ENCODE assay signal across 35 mouse cellular contexts in the genomic region with DNA sequence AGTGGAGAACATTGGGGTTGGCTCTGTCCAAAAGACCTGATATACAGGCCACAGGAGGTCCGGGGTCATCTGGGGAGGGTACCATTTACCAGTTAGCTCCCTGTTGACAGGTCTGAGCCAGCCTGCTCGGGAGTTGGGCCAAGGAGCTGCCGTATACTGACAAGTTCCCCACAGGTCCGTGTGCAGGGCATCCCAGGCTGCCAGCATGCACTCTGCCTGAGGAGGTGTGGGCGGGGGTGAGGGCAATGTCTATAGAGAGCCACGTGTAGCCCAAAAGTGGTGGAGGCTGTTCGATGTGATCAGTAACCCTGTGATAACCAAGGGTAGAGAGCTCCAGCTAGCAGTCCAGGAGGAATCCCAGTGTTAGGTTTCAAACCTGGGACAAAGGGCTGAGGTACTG. TPM values are rescaled to one million over a fixed set of nuclear protein-coding genes. Genes with fewer than 3 reads are reported as not detected.
DNase-seq lines count a peak whose midpoint lies in the region; ATAC-seq and TF ChIP-seq lines count a peak whose summit lies in the region.
"Had no signal": no experiment of that assay in that cellular context is flagged by ENCODE, and none has a peak within 500 bp of the region (broad histone marks: within the 10 kb centered on the region; RNA-seq: fewer than 3 reads in every experiment).

No protein-coding gene starts in this region.

- TF ChIP-seq EP300 in liver, postnatal 0 days (IDR thresholded peaks at IDR 0.05; ENCODE audit: low read depth): no peak

- H3K9me3 ChIP-seq in liver, postnatal 0 days (ENCODE audit: low read length): no peaks in the 10 kb centered on the region
- H3K9me3 ChIP-seq in kidney, embryonic 16.5 days (ENCODE audit: low read length): no peaks in the 10 kb centered on the region
- H3K9me3 ChIP-seq: embryonic facial prominence, embryonic 12.5 days; G1E; limb, embryonic 10.5 days; neural tube, embryonic 12.5 days had no signal

- no peak for TF ChIP-seq POLR2A in kidney, adult 2 months (IDR thresholded peaks at IDR 0.05; ENCODE audit: low read depth, low read length)
- no peak for TF ChIP-seq POLR2A in small intestine, adult 2 months (IDR thresholded peaks at IDR 0.05; ENCODE audit: low read depth, low read length)

- H3K4me2 ChIP-seq in liver, postnatal 0 days (ENCODE audit: low read depth, low read length): no peak overlapping the region
- no peak overlapping the region for H3K4me2 ChIP-seq in kidney, embryonic 16.5 days (replicated peaks; ENCODE audit: low read depth, low read length)
- H3K4me2 ChIP-seq: embryonic facial prominence, embryonic 12.5 days; neural tube, embryonic 12.5 days had no signal

- ATAC-seq in liver, postnatal 0 days: peak; percentile 64
- ATAC-seq in kidney, embryonic 16.5 days (ENCODE audit: low FRiP score, low TSS enrichment): 0 out of 2 replicates have a peak, but pooled peaks have one; percentile 42
- no peak for ATAC-seq in megakaryocyte progenitor cell, adult 5-6 weeks (replicated peaks; ENCODE audit: poor library complexity)
- ATAC-seq: forebrain, postnatal 0 days; hindbrain, embryonic 16.5 days; Patski had no signal

- no peak overlapping the region for H3K27ac ChIP-seq in liver, postnatal 0 days (ENCODE audit: low read depth)
- peak overlapping the region; percentile 88 for H3K27ac ChIP-seq in kidney, adult 2 months (ENCODE audit: insufficient read depth, low read depth, low read length)
- no peak overlapping the region for H3K27ac ChIP-seq in kidney, embryonic 16.5 days (ENCODE audit: low read length)
- H3K27ac ChIP-seq in small intestine, adult 2 months (ENCODE audit: insufficient read depth, low read depth, low read length): peak overlapping the region; percentile 90
- H3K27ac ChIP-seq: embryonic facial prominence, embryonic 12.5 days; hindbrain, embryonic 10.5 days; kidney, postnatal 0 days; limb, embryonic 10.5 days; neural tube, embryonic 12.5 days had no signal

- H3K4me1 ChIP-seq in liver, postnatal 0 days (ENCODE audit: insufficient read depth): peaks cover 14% of the 10 kb centered on the region; the same call in 1 of the 2 replicates
- peaks cover 24% of the 10 kb centered on the region for H3K4me1 ChIP-seq in kidney, adult 2 months (ENCODE audit: control insufficient read depth, insufficient read depth, low read length)
- peaks cover 15% of the 10 kb centered on the region for H3K4me1 ChIP-seq in kidney, embryonic 16.5 days (ENCODE audit: insufficient read depth, low read length)
- H3K4me1 ChIP-seq in small intestine, adult 2 months (ENCODE audit: control insufficient read depth, insufficient read depth, insufficient read length, low read length): peaks cover 28% of the 10 kb centered on the region
- H3K4me1 ChIP-seq: embryonic facial prominence, embryonic 12.5 days; hindbrain, embryonic 10.5 days; limb, embryonic 10.5 days; neural tube, embryonic 12.5 days had no signal

- H3K27me3 ChIP-seq in liver, postnatal 0 days (ENCODE audit: insufficient read depth, low read length): no peaks in the 10 kb centered on the region
- H3K27me3 ChIP-seq in kidney, adult 2 months (replicated peaks; ENCODE audit: control insufficient read depth, insufficient read depth, low read length): no peaks in the 10 kb centered on the region
- H3K27me3 ChIP-seq in kidney, embryonic 16.5 days (ENCODE audit: insufficient read depth, low read length): no peaks in the 10 kb centered on the region
- H3K27me3 ChIP-seq in small intestine, adult 2 months (ENCODE audit: control insufficient read depth, insufficient read depth, low read length): no peaks in the 10 kb centered on the region
- H3K27me3 ChIP-seq: CH12.LX; embryonic facial prominence, embryonic 12.5 days; neural tube, embryonic 12.5 days; Patski had no signal

- no peak for TF ChIP-seq CTCF in liver, postnatal 0 days (IDR thresholded peaks at IDR 0.05; ENCODE audit: low read depth)
- TF ChIP-seq CTCF in kidney, adult 2 months (conservative IDR thresholded peaks at IDR 0.05; ENCODE audit: insufficient read depth, insufficient read length, low read depth, low read length): no peak
- no peak for TF ChIP-seq CTCF in small intestine, adult 2 months (IDR thresholded peaks at IDR 0.05; ENCODE audit: extremely low read depth, insufficient read length, insufficient replicate concordance, low read depth, low read length)

- no peak overlapping the region for H3K4me3 ChIP-seq in liver, postnatal 0 days (ENCODE audit: low read depth, low read length)
- H3K4me3 ChIP-seq in kidney, adult 2 months (ENCODE audit: insufficient read depth, low read depth, low read length): no peak overlapping the region
- H3K4me3 ChIP-seq in kidney, embryonic 16.5 days (ENCODE audit: low read length): no peak overlapping the region
- no peak overlapping the region for H3K4me3 ChIP-seq in small intestine, adult 2 months (ENCODE audit: low read depth, low read length)
- H3K4me3 ChIP-seq: embryonic facial prominence, embryonic 12.5 days; hindbrain, embryonic 10.5 days; limb, embryonic 10.5 days; neural tube, embryonic 12.5 days had no signal

- no peak overlapping the region for H3K9ac ChIP-seq in liver, postnatal 0 days (replicated peaks)
- no peak overlapping the region for H3K9ac ChIP-seq in kidney, embryonic 16.5 days (replicated peaks; ENCODE audit: low read length)
- H3K9ac ChIP-seq: embryonic facial prominence, embryonic 12.5 days; forebrain, postnatal 0 days; neural tube, embryonic 12.5 days had no signal

- H3K36me3 ChIP-seq in liver, postnatal 0 days (replicated peaks; ENCODE audit: insufficient read depth, low read length): no peaks in the 10 kb centered on the region
- H3K36me3 ChIP-seq in kidney, adult 2 months (ENCODE audit: control insufficient read depth, insufficient read depth, low read length): no peaks in the 10 kb centered on the region
- no peaks in the 10 kb centered on the region for H3K36me3 ChIP-seq in kidney, embryonic 16.5 days (ENCODE audit: insufficient read depth, low read length)
- no peaks in the 10 kb centered on the region for H3K36me3 ChIP-seq in small intestine, adult 2 months (ENCODE audit: control insufficient read depth, insufficient read depth, low read length)
- H3K36me3 ChIP-seq: embryonic facial prominence, embryonic 12.5 days; G1E; hindbrain, embryonic 10.5 days; limb, embryonic 10.5 days; neural tube, embryonic 12.5 days had no signal

- WGBS in liver, postnatal 0 days (ENCODE audit: insufficient replicate concordance): 51% methylated on average over 7 of the region's 7 CpGs
- 47% methylated on average over 7 of the region's 7 CpGs for WGBS in kidney, adult 2 months
- 39% methylated on average over 7 of the region's 7 CpGs for WGBS in kidney, embryonic 16.5 days
- WGBS in small intestine, adult 2 months: 28% methylated on average over 7 of the region's 7 CpGs

- DNase-seq in liver, postnatal 0 days: no peak
- no peak for DNase-seq in liver
- peak; percentile 43 for DNase-seq in kidney, adult 2 months
- no peak for DNase-seq in testis, postnatal 14 days (ENCODE audit: low spot score)
- DNase-seq: adrenal gland, adult 2 months; B cell, adult 2 months; cerebellum, adult 11 months; cerebellum, adult 9-11 months; forebrain, postnatal 0 days; gastrocnemius, postnatal 25 days; heart, adult 18-20 months; lung, postnatal 10 days; midbrain, embryonic 14.5 days; retina, postnatal 1 day; right cerebral cortex, postnatal 25 days; thymus, adult 2 months had no signal

RNA-seq across cellular contexts. Expression of gene Tex19.2, which starts 18.7 kb away (rescaled TPM):
- polyA plus RNA-seq in liver, postnatal 0 days (2015; fragmentation: Nextera tagmentation; extraction: Ambion mirVana): 0.05 TPM in 1 of 2 replicates, not detected in the other
- polyA plus RNA-seq in kidney, adult 2 months (2012; rRNA removed): not detected in 2 replicates
- polyA plus RNA-seq in kidney, embryonic 16.5 days (2015; fragmentation: Nextera tagmentation; extraction: Ambion mirVana): not detected in 2 replicates
- polyA plus RNA-seq in small intestine, adult 2 months (2012; rRNA removed): 0.05 TPM in 1 of 2 replicates, not detected in the other
- total RNA-seq in megakaryocyte progenitor cell, adult 5-6 weeks (2015): not detected in 2 replicates
- 0.71 TPM in 1 of 2 replicates, not detected in the other for total RNA-seq in megakaryocyte progenitor cell, adult 5-6 weeks (2017)
- total RNA-seq: adrenal gland, adult 2 months; adrenal gland, postnatal 4 days; forebrain, postnatal 0 days; gastrocnemius, postnatal 25 days; heart, adult 18-20 months; left cerebral cortex, adult 18-20 months; liver, adult 2 months had no signal
- polyA plus RNA-seq: adrenal gland, adult 2 months; forebrain, embryonic 11.5 days; forebrain, postnatal 0 days; heart, embryonic 16.5 days; hindbrain, embryonic 10.5 days; hindbrain, embryonic 16.5 days; limb, embryonic 10.5 days; liver, adult 2 months; midbrain, embryonic 14.5 days; neural tube, embryonic 12.5 days; Patski; stomach, embryonic 14.5 days had no signal

RNA-seq across cellular contexts. Expression of gene Sectm1a, which starts 18.7 kb away (rescaled TPM):
- 1.7 and 2.0 TPM in 2 replicates for polyA plus RNA-seq in liver, postnatal 0 days (2015; fragmentation: Nextera tagmentation; extraction: Ambion mirVana)
- polyA plus RNA-seq in kidney, adult 2 months (2012; rRNA removed): 2.1 and 2.8 TPM in 2 replicates
- 0.41 TPM in 1 of 2 replicates, not detected in the other for polyA plus RNA-seq in kidney, embryonic 16.5 days (2015; fragmentation: Nextera tagmentation; extraction: Ambion mirVana)
- polyA plus RNA-seq in small intestine, adult 2 months (2012; rRNA removed): 1.4 and 4.1 TPM in 2 replicates
- not detected in 2 replicates for total RNA-seq in megakaryocyte progenitor cell, adult 5-6 weeks (2015)
- total RNA-seq in megakaryocyte progenitor cell, adult 5-6 weeks (2017): not detected in 2 replicates
- total RNA-seq: adrenal gland, adult 2 months; forebrain, postnatal 0 days; gastrocnemius, postnatal 25 days; left cerebral cortex, adult 18-20 months had no signal
- polyA plus RNA-seq: embryonic facial prominence, embryonic 12.5 days; forebrain, embryonic 11.5 days; forebrain, postnatal 0 days; G1E; hindbrain, embryonic 10.5 days; hindbrain, embryonic 16.5 days; limb, embryonic 10.5 days; midbrain, embryonic 14.5 days; neural tube, embryonic 12.5 days; stomach, embryonic 14.5 days had no signal

RNA-seq across cellular contexts. Expression of gene Sectm1b, which starts 36.4 kb away (rescaled TPM):
- 0.05 and 0.23 TPM in 2 replicates for polyA plus RNA-seq in liver, postnatal 0 days (2015; fragmentation: Nextera tagmentation; extraction: Ambion mirVana)
- 66.6 and 75.2 TPM in 2 replicates for polyA plus RNA-seq in kidney, adult 2 months (2012; rRNA removed)
- 0.10 and 0.21 TPM in 2 replicates for polyA plus RNA-seq in kidney, embryonic 16.5 days (2015; fragmentation: Nextera tagmentation; extraction: Ambion mirVana)
- polyA plus RNA-seq in small intestine, adult 2 months (2012; rRNA removed): 152 and 325 TPM in 2 replicates
- total RNA-seq in megakaryocyte progenitor cell, adult 5-6 weeks (2015): not detected in 2 replicates
- not detected in 2 replicates for total RNA-seq in megakaryocyte progenitor cell, adult 5-6 weeks (2017)
- total RNA-seq: adrenal gland, adult 2 months; CH12.LX; forebrain, postnatal 0 days; gastrocnemius, postnatal 25 days; heart, adult 18-20 months; left cerebral cortex, adult 18-20 months; liver, adult 2 months had no signal
- polyA plus RNA-seq: adrenal gland, adult 2 months; embryonic facial prominence, embryonic 12.5 days; forebrain, embryonic 11.5 days; forebrain, postnatal 0 days; G1E; hindbrain, embryonic 10.5 days; hindbrain, embryonic 16.5 days; limb, embryonic 10.5 days; midbrain, embryonic 14.5 days; neural tube, embryonic 12.5 days had no signal

RNA-seq across cellular contexts. Expression of gene Tex19.1, which starts 46.2 kb away (rescaled TPM):
- not detected in 2 replicates for polyA plus RNA-seq in liver, postnatal 0 days (2015; fragmentation: Nextera tagmentation; extraction: Ambion mirVana)
- polyA plus RNA-seq in kidney, adult 2 months (2012; rRNA removed): not detected in 2 replicates
- 0.10 and 0.20 TPM in 2 replicates for polyA plus RNA-seq in kidney, embryonic 16.5 days (2015; fragmentation: Nextera tagmentation; extraction: Ambion mirVana)
- polyA plus RNA-seq in small intestine, adult 2 months (2012; rRNA removed): not detected in 2 replicates
- total RNA-seq in megakaryocyte progenitor cell, adult 5-6 weeks (2015): not detected in 2 replicates
- total RNA-seq in megakaryocyte progenitor cell, adult 5-6 weeks (2017): not detected in 2 replicates
- total RNA-seq: adrenal gland, adult 2 months; adrenal gland, postnatal 4 days; forebrain, postnatal 0 days; G1E; gastrocnemius, postnatal 25 days; heart, adult 18-20 months; left cerebral cortex, adult 18-20 months; liver, adult 2 months had no signal
- polyA plus RNA-seq: embryonic facial prominence, embryonic 12.5 days; forebrain, embryonic 11.5 days; forebrain, postnatal 0 days; G1E; heart, embryonic 16.5 days; hindbrain, embryonic 10.5 days; hindbrain, embryonic 16.5 days; kidney, postnatal 0 days; limb, embryonic 10.5 days; liver, adult 2 months; liver, embryonic 16.5 days; midbrain, embryonic 14.5 days; neural tube, embryonic 12.5 days; Patski; stomach, embryonic 14.5 days had no signal

Comparison
In these comparisons a context has a peak if more than half of its experiments do, and no peak if none do; other contexts are left out.
1. H3K27ac ChIP-seq: peak in kidney, adult 2 months (single experiment) and small intestine, adult 2 months (single experiment); none in liver, postnatal 0 days (single experiment) and kidney, embryonic 16.5 days (single experiment).
2. RNA of gene Sectm1b, which starts 36.4 kb away (polyA plus RNA-seq): 152 to 325 TPM in small intestine, adult 2 months and 66.6 to 75.2 TPM in kidney, adult 2 months; 0.05 to 0.23 TPM in liver, postnatal 0 days and 0.10 to 0.21 TPM in kidney, embryonic 16.5 days; every median in the first group is over 10 times any median in the second.